Mouse (Mus musculus) thymus, adult 2 months (tissue): Measurements from ENCODE around the gene Pfkfb4. TPM values are rescaled to one million over a fixed set of nuclear protein-coding genes. Genes with fewer than 3 reads are reported as not detected.

Experiments
- DNase-seq: peaks from one replicate; pipeline ENCODE4 v3.0.0; 2021
- H3K27ac ChIP-seq: fragments of 200-500 bp; 2 replicates; pipeline ENCODE4 v1.5.1; 2012; ENCODE audit warnings: low read length, control low read depth; ENCODE audit not compliant: control insufficient read depth, insufficient read depth
- H3K27me3 ChIP-seq: fragments of 200-500 bp; 2 replicates; pipeline ENCODE4 v1.6.1; 2012; ENCODE audit warnings: mild to moderate bottlenecking, low read length, moderate library complexity, mixed read lengths; ENCODE audit not compliant: control insufficient read depth, insufficient read depth
- H3K36me3 ChIP-seq: fragments of 200-500 bp; 2 replicates; pipeline ENCODE4 v1.6.1; 2012; ENCODE audit warnings: mild to moderate bottlenecking, low read length, moderate library complexity; ENCODE audit not compliant: control insufficient read depth, insufficient read depth
- H3K4me1 ChIP-seq: fragments of 200-500 bp; replicated peaks from 2 replicates; pipeline ENCODE4 v1.6.1; 2012; ENCODE audit warnings: low read length; ENCODE audit not compliant: control insufficient read depth, insufficient read depth
- H3K4me3 ChIP-seq: fragments of 200-500 bp; 2 replicates; pipeline ENCODE4 v1.5.1; 2012; ENCODE audit warnings: mild to moderate bottlenecking, low read length, control low read depth, moderate library complexity; ENCODE audit not compliant: control insufficient read depth, insufficient read depth
- CTCF ChIP-seq: fragments of 200-500 bp; IDR thresholded peaks from 2 replicates; pipeline ENCODE4 v1.5.1; 2012; ENCODE audit warnings: mild to moderate bottlenecking, control low read depth, low read length, moderate library complexity, borderline replicate concordance; ENCODE audit not compliant: control insufficient read depth, poor library complexity, insufficient read depth; ENCODE audit errors: extremely low read depth
- POLR2A ChIP-seq: fragments of 200-500 bp; IDR thresholded peaks from 2 replicates; pipeline ENCODE4 v1.6.1; 2012; ENCODE audit warnings: mild to moderate bottlenecking, low read length, control low read depth, moderate library complexity; ENCODE audit not compliant: control insufficient read depth, poor library complexity, insufficient read depth; ENCODE audit errors: extremely low read depth
- WGBS: fragments of 180-500 bp; shearing (Covaris S2); methylation state at CpG from one replicate; pipeline ENCODE4 v1.1.7; 2018; 5-methylcytosine and 5-hydroxymethylcytosine counted together
- polyA plus RNA-seq: library from polyadenylated mRNA; depleted of rRNA; stranded (reverse); fragments of >200 nt; gene quantifications from 2 replicates; pipeline ENCODE4 v1.2.3, GENCODE M21; 2012

Pfkfb4 gene
- polyA plus RNA-seq, 1 experiment: 13.4 TPM

DNA sequence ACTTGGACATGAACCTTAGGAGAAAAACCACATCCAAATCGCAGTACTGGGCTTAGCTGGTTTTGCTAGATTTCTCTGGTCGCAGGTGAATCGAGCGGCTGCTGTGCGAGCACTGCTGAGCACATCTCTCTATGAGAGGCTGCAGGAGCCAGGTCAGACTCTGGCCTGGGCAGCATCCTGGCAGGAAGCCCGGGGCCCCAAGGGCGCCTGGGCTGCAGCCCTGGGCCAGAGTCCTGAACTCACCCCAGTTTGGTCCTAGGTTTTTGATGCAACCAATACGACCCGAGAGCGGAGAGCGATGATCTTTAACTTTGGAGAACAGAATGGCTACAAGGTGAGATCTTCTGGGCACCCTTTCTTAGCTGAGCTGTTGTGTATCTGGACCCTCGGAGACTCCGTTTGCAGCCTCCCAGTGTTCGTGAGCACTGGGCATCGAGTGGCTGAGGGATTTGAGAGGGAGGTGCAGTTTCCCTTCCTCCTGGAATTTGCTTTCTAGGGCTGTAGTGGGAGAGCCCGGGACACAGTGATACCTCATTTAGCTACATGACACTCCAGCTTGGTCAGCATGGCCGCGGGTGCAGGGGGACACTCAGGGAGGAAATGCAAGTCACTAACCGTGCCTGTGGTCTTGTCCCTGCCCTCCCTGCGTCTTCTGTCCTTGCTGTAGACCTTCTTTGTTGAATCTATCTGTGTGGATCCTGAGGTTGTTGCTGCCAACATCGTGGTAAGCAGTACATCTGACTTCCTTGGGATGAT lies 15.6 kb downstream of the Pfkfb4 start:
- Histone ChIP-seq H3K27me3 (no peaks in the 10 kb centered on the region), H3K27ac (no peak overlapping the region), H3K4me3 (no peak overlapping the region), H3K4me1 (peaks cover 17% of the 10 kb centered on the region), H3K36me3 (no peaks in the 10 kb centered on the region)
- WGBS: 82% methylated on average over 21 of the region's 21 CpGs
- no peak for TF ChIP-seq POLR2A
- no peak for TF ChIP-seq CTCF
- DNase-seq: no peak

DNA sequence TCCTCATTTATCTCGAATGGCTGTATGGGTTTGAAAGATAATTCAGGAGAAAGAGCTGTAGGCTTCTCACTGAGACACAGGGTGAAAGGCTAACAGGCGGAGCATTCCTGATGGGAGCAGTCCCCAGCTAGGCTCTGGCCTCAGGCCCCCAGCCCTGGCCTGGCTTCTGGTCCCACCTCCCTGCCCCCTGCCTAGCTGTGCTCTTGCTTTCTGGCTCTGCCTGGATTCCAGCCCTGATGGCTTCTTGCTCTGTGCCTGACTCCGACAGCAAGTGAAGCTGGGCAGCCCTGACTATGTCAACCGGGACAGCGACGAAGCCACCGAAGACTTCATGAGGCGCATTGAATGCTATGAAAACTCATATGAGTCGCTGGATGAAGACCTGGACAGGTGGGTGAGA lies 16.5 kb downstream of the Pfkfb4 start:
- H3K27ac ChIP-seq: no peak overlapping the region
- 96% methylated on average over 9 of the region's 9 CpGs for WGBS
- TF ChIP-seq CTCF (no peak), POLR2A (no peak)
- H3K27me3 ChIP-seq: no peaks in the 10 kb centered on the region
- H3K4me3 ChIP-seq: no peak overlapping the region
- no peak for DNase-seq
- peaks cover 17% of the 10 kb centered on the region for H3K4me1 ChIP-seq
- H3K36me3 ChIP-seq: no peaks in the 10 kb centered on the region

DNA sequence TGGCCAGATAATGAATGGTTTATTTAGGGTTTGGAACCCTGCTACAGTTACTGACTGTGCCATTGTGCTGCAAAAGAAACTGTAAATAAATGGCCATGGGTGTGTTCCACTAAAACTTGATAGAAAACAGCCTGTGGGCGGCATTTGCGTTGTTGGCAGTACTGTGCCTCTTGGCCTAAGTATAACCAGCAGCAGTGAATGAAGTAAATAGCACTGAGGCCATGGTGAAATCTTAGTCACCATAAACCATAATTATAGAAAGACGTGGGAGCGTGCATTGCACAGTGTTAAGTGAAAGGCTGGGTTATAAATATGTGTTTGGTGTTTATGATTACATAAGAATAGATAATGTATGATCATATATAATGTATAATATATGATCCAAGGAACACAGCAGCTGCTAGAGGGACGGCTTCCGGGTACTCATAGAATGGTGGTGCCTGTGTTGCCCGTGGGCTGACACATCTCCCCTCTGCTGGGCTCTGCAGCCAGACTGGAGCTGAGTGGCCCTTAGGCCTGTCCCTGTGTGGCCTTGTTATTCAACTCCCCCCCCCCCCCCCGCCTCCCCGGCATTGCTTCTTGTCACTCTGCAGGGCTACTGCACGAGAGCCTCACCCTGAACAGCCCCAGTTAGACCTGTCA lies 17.5 kb downstream of the Pfkfb4 start:
- H3K4me3 ChIP-seq: no peak overlapping the region
- H3K4me1 ChIP-seq: peaks cover 17% of the 10 kb centered on the region
- 58% methylated on average over 10 of the region's 10 CpGs for WGBS
- no peak overlapping the region for H3K27ac ChIP-seq
- no peaks in the 10 kb centered on the region for H3K36me3 ChIP-seq
- DNase-seq: no peak
- no peak for TF ChIP-seq CTCF
- TF ChIP-seq POLR2A: no peak
- H3K27me3 ChIP-seq: no peaks in the 10 kb centered on the region

DNA sequence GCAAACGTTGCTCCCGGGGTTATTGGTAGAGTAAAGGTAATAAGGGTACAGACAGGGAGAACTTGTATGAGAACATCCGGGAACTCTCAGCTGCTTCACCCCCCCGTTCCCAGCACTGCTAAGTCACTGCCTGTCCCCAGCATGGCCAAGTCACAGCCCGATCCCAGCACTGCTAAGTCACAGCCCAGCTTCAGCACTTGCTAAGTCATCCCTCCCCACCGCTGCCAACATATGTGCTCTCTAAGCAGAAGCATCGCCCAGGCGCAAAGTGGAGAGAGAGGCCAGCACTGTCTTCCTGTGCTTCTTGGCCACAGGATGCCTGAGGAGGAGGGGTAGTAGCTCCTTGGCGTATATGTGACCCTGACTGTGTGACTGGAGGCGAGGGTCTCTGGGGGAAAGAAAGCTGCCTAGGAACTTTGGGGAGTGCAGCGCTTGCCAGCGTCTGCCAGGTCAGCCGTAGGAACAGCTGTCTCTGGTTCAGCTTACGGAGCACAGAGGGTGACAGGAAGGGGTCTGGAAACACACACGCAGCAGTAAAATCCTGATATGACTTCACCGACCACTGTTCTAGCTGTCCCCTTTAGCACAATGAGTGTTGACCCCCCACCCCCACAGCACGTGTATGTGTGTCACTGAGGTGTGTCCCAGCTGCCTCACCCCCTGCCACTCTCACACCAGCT lies 18.2 kb downstream of the Pfkfb4 start:
- Histone ChIP-seq H3K27ac (no peak overlapping the region), H3K4me3 (no peak overlapping the region), H3K27me3 (no peaks in the 10 kb centered on the region), H3K4me1 (peaks cover 17% of the 10 kb centered on the region), H3K36me3 (no peaks in the 10 kb centered on the region)
- WGBS: 13% methylated on average over 17 of the region's 17 CpGs
- no peak for DNase-seq
- TF ChIP-seq CTCF (no peak), POLR2A (0 out of 2 replicates have a peak, but pooled peaks have one; percentile 20)

DNA sequence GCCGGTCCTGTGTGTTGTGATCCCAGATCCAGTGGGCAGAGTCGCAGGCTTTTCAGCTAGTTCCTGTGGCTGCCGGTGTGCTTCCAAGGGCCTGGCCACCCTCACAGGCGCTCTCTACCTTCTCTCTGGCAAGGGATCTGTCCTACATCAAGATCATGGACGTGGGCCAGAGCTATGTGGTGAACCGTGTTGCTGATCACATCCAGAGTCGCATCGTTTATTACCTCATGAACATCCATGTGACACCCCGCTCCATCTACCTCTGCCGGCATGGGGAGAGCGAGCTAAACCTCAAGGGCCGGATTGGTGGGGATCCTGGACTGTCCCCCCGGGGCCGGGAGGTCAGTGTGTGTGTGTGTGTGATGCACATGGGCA lies 18.7 kb downstream of the Pfkfb4 start:
- WGBS: 75% methylated on average over 14 of the region's 14 CpGs

DNA sequence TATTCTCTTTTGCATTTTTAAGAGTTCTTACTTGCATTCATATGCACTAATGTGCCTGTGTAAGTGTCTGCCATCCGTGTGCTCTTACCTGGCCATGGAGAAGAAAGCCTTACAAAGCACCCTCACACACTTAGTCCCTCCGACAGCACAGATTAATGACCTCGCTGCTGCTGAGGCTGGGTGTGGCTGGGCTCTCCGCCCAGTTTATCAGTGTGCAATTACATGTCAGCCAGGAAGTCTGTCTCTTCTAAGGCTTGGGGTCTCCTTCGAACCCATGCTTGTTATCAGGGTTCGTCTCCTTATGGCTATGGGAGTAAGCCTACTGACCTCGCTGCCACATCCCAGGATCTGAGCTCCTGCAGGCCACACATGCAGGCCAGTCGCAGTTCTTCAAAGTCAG lies 23.8 kb downstream of the Pfkfb4 start:
- Histone ChIP-seq H3K4me1 (no peaks in the 10 kb centered on the region; the same call in 1 of the 2 replicates), H3K27ac (no peak overlapping the region), H3K36me3 (no peaks in the 10 kb centered on the region), H3K4me3 (no peak overlapping the region), H3K27me3 (no peaks in the 10 kb centered on the region)
- TF ChIP-seq CTCF (no peak), POLR2A (no peak)
- 95% methylated on average over 8 of the region's 8 CpGs for WGBS
- DNase-seq: no peak

More for the DNA sequence above, 18.7 kb downstream of the Pfkfb4 start:
- Histone ChIP-seq H3K27ac (no peak overlapping the region), H3K27me3 (no peaks in the 10 kb centered on the region), H3K4me3 (no peak overlapping the region), H3K4me1 (peaks cover 17% of the 10 kb centered on the region), H3K36me3 (no peaks in the 10 kb centered on the region)
- DNase-seq: no peak
- TF ChIP-seq POLR2A: no peak
